Mouse (Mus musculus): ENCODE measurements at regions not wholly inside any gene's neighbourhood (a gene's known extent, or its start where the extent isn't known, plus 50 kb on each side); places are given as distances from the start of the nearest gene placed in this dataset.

GRCm38 (mm10) chr3:70783142-70783541 is 775.7 kb downstream of the Otol1 start:
- no peaks in the 10 kb centered on the region for H3K36me3 ChIP-seq (ENCODE audit: control insufficient read depth, insufficient read depth, low read length)
- H3K9ac ChIP-seq (ENCODE audit: low read depth, low read length), result no peak overlapping the region
- DNase-seq (ENCODE audit: low spot score), result no peak
- 59% methylated on average over 4 of the region's 4 CpGs for WGBS
- no peak overlapping the region for H3K27ac ChIP-seq (replicated peaks; ENCODE audit: low read depth, low read length)
- no peaks in the 10 kb centered on the region for H3K9me3 ChIP-seq (ENCODE audit: control insufficient read depth, low read length)
- no peak overlapping the region for H3K4me2 ChIP-seq (ENCODE audit: low read depth, low read length)
- no peaks in the 10 kb centered on the region for H3K4me1 ChIP-seq (ENCODE audit: control insufficient read depth, insufficient read depth, low read length)
- H3K4me3 ChIP-seq (ENCODE audit: low read depth, low read length), result no peak overlapping the region
- no peaks in the 10 kb centered on the region for H3K27me3 ChIP-seq (replicated peaks; ENCODE audit: control insufficient read depth, insufficient read depth, low read length)
- ATAC-seq (ENCODE audit: low read depth), result no peak

- Histone ChIP-seq H3K27ac (replicated peaks; ENCODE audit: low read depth, low read length) (no peak overlapping the region), H3K36me3 (ENCODE audit: control insufficient read depth, insufficient read depth, low read length) (no peaks in the 10 kb centered on the region), H3K4me1 (ENCODE audit: control insufficient read depth, insufficient read depth, low read length) (no peaks in the 10 kb centered on the region), H3K27me3 (replicated peaks; ENCODE audit: control insufficient read depth, insufficient read depth, low read length) (no peaks in the 10 kb centered on the region), H3K4me2 (ENCODE audit: low read depth, low read length) (no peak overlapping the region), H3K9ac (ENCODE audit: low read depth, low read length) (no peak overlapping the region), H3K9me3 (ENCODE audit: control insufficient read depth, low read length) (no peaks in the 10 kb centered on the region), H3K4me3 (ENCODE audit: low read depth, low read length) (no peak overlapping the region)
- ATAC-seq (ENCODE audit: low read depth), result no peak
- DNase-seq (ENCODE audit: low spot score), result peak; percentile 5
- WGBS, result 71% methylated on average over 4 of the region's 4 CpGs
Measured at GRCm38 (mm10) chr3:70802230-70802629, 794.8 kb downstream of the Otol1 start.

- no peaks in the 10 kb centered on the region for H3K27me3 ChIP-seq (replicated peaks; ENCODE audit: control insufficient read depth, insufficient read depth, low read length)
- 55% methylated on average over 4 of the region's 4 CpGs for WGBS
- no peaks in the 10 kb centered on the region for H3K9me3 ChIP-seq (ENCODE audit: control insufficient read depth, low read length)
- no peaks in the 10 kb centered on the region for H3K36me3 ChIP-seq (ENCODE audit: control insufficient read depth, insufficient read depth, low read length)
- H3K27ac ChIP-seq (replicated peaks; ENCODE audit: low read depth, low read length), result no peak overlapping the region
- ATAC-seq (ENCODE audit: low read depth), result no peak
- no peak overlapping the region for H3K4me3 ChIP-seq (ENCODE audit: low read depth, low read length)
- no peak overlapping the region for H3K9ac ChIP-seq (ENCODE audit: low read depth, low read length)
- no peaks in the 10 kb centered on the region for H3K4me1 ChIP-seq (ENCODE audit: control insufficient read depth, insufficient read depth, low read length)
- no peak for DNase-seq (ENCODE audit: low spot score)
- no peak overlapping the region for H3K4me2 ChIP-seq (ENCODE audit: low read depth, low read length)
Measured at GRCm38 (mm10) chr3:70803411-70803810, 796.0 kb downstream of the Otol1 start.

- Histone ChIP-seq H3K4me1 (ENCODE audit: control insufficient read depth, insufficient read depth, low read length) (no peaks in the 10 kb centered on the region), H3K27me3 (replicated peaks; ENCODE audit: control insufficient read depth, insufficient read depth, low read length) (no peaks in the 10 kb centered on the region), H3K36me3 (ENCODE audit: control insufficient read depth, insufficient read depth, low read length) (no peaks in the 10 kb centered on the region), H3K9me3 (ENCODE audit: control insufficient read depth, low read length) (no peaks in the 10 kb centered on the region), H3K27ac (replicated peaks; ENCODE audit: low read depth, low read length) (no peak overlapping the region), H3K4me3 (ENCODE audit: low read depth, low read length) (no peak overlapping the region), H3K9ac (ENCODE audit: low read depth, low read length) (no peak overlapping the region), H3K4me2 (ENCODE audit: low read depth, low read length) (no peak overlapping the region)
- no peak for ATAC-seq (ENCODE audit: low read depth)
- no peak for DNase-seq (ENCODE audit: low spot score)
- 60% methylated on average over 2 of the region's 2 CpGs for WGBS
Measured at GRCm38 (mm10) chr3:70803885-70804284, 796.5 kb downstream of the Otol1 start.

- H3K4me1 ChIP-seq (ENCODE audit: control insufficient read depth, insufficient read depth, low read length), result no peaks in the 10 kb centered on the region
- no peak overlapping the region for H3K9ac ChIP-seq (ENCODE audit: low read depth, low read length)
- DNase-seq (ENCODE audit: low spot score), result peak; percentile 19
- 57% methylated on average over 3 of the region's 3 CpGs for WGBS
- no peaks in the 10 kb centered on the region for H3K27me3 ChIP-seq (replicated peaks; ENCODE audit: control insufficient read depth, insufficient read depth, low read length)
- no peak for ATAC-seq (ENCODE audit: low read depth)
- no peak overlapping the region for H3K4me2 ChIP-seq (ENCODE audit: low read depth, low read length)
- no peak overlapping the region for H3K27ac ChIP-seq (replicated peaks; ENCODE audit: low read depth, low read length)
- H3K4me3 ChIP-seq (ENCODE audit: low read depth, low read length), result no peak overlapping the region
- H3K9me3 ChIP-seq (ENCODE audit: control insufficient read depth, low read length), result no peaks in the 10 kb centered on the region
- H3K36me3 ChIP-seq (ENCODE audit: control insufficient read depth, insufficient read depth, low read length), result no peaks in the 10 kb centered on the region
Measured at GRCm38 (mm10) chr3:70807170-70807569, 799.8 kb downstream of the Otol1 start.
